Mouse (Mus musculus) CH12.LX (cell line): ENCODE results near the gene Zbtb42.

Experiments used
- CTCF ChIP-seq, 2 experiments: IDR thresholded peaks in 1 of 2; conservative IDR thresholded peaks in 1 of 2; 2 replicates each; pipeline ENCODE4 v1.5.1; 2011 to 2012; ENCODE audit warnings: low read depth in 2 of 2, low read length in 2 of 2, improper control_type of control experiment in 1 of 2, inconsistent platforms in 1 of 2, mild to moderate bottlenecking in 1 of 2, moderate library complexity in 1 of 2
- E2F4 ChIP-seq: IDR thresholded peaks from 2 replicates; pipeline ENCODE4 v1.6.1; 2011; ENCODE audit warnings: low read depth, low read length, improper control_type of control experiment; ENCODE audit not compliant: insufficient replicate concordance
- MAX ChIP-seq: IDR thresholded peaks from 2 replicates; pipeline ENCODE4 v1.6.1; 2011; ENCODE audit warnings: low read length, improper control_type of control experiment
- SIN3A ChIP-seq: IDR thresholded peaks from 2 replicates; pipeline ENCODE4 v1.6.1; 2012; ENCODE audit warnings: low read length, improper control_type of control experiment, inconsistent platforms

GRCm38 (mm10) chr12:112639526-112639925, 39.1 kb upstream of the Zbtb42 start:
- TF ChIP-seq CTCF (conservative IDR thresholded peaks at IDR 0.05 in 1 of 2, IDR thresholded peaks at IDR 0.05 in 1 of 2; ENCODE audit: low read depth in 2 of 2, low read length in 2 of 2), result no peak
- no peak for TF ChIP-seq E2F4
- TF ChIP-seq SIN3A, result no peak
- TF ChIP-seq MAX, result no peak
